Mouse (Mus musculus) midbrain, postnatal 0 days (tissue): Measurements from ENCODE around the gene Nup85. TPM values are rescaled to one million over a fixed set of nuclear protein-coding genes. Genes with fewer than 3 reads are reported as not detected.

Experiments
- ATAC-seq: fragments of 200-750 bp; cut with Nextera tagmentation; 2 replicates; pipeline ENCODE4 v1.8.0; 2017; ENCODE audit warnings: moderate number of reproducible peaks, mild to moderate bottlenecking, moderate TSS enrichment, moderate library complexity; ENCODE audit not compliant: low FRiP score
- DNase-seq: peaks from one replicate; pipeline ENCODE4 v3.0.0-alpha.2; 2015; ENCODE audit warnings: low spot score
- H3K27ac ChIP-seq: fragments of 300-500 bp; sonication (generic); 2 replicates; pipeline ENCODE4 v1.5.1; 2014; ENCODE audit warnings: low read depth, mild to moderate bottlenecking, low read length, mixed read lengths
- H3K27me3 ChIP-seq: fragments of 300-500 bp; sonication (generic); 2 replicates; pipeline ENCODE4 v1.6.1; 2014; ENCODE audit warnings: low read length, control low read depth, mixed read lengths; ENCODE audit not compliant: insufficient read depth
- H3K36me3 ChIP-seq: fragments of 300-500 bp; sonication (generic); 2 replicates; pipeline ENCODE4 v1.6.1; 2014; ENCODE audit warnings: low read length, control low read depth, mixed read lengths; ENCODE audit not compliant: insufficient read depth
- H3K4me1 ChIP-seq: fragments of 300-500 bp; sonication (generic); 2 replicates; pipeline ENCODE4 v1.6.1; 2014; ENCODE audit warnings: mild to moderate bottlenecking, control low read depth, antibody characterized with exemption, low read length, mixed read lengths; ENCODE audit not compliant: insufficient read depth
- H3K4me2 ChIP-seq: fragments of 300-500 bp; sonication (generic); 2 replicates; pipeline ENCODE4 v1.6.1; 2014; ENCODE audit warnings: low read depth, mild to moderate bottlenecking, low read length, mixed read lengths; ENCODE audit not compliant: poor library complexity, severe bottlenecking
- H3K4me3 ChIP-seq: fragments of 300-500 bp; sonication (generic); 2 replicates; pipeline ENCODE4 v1.5.1; 2014; ENCODE audit warnings: low read depth, mild to moderate bottlenecking, low read length, moderate library complexity
- H3K9ac ChIP-seq: fragments of 300-500 bp; sonication (generic); replicated peaks from 2 replicates; pipeline ENCODE4 v1.6.1; 2014; ENCODE audit warnings: mild to moderate bottlenecking, low read length, moderate library complexity, mixed read lengths; ENCODE audit not compliant: poor library complexity, severe bottlenecking
- H3K9me3 ChIP-seq: fragments of 300-500 bp; sonication (generic); 2 replicates; pipeline ENCODE4 v1.6.1; 2016; ENCODE audit warnings: low read length, control low read depth
- CTCF ChIP-seq: IDR thresholded peaks from 2 replicates; pipeline ENCODE4 v1.5.1; 2016; ENCODE audit warnings: antibody characterized with exemption, mild to moderate bottlenecking
- WGBS: fragments of 180-500 bp; shearing (Covaris S2); extraction: QIAGEN DNeasy Blood & Tissue Kit; methylation state at CpG from one replicate; pipeline ENCODE4 v1.1.7; 2014; 5-methylcytosine and 5-hydroxymethylcytosine counted together
- polyA plus RNA-seq: library from polyadenylated mRNA; unstranded; fragments of >200 nt; fragmentation: Nextera tagmentation; extraction: Ambion mirVana; gene quantifications from 2 replicates; pipeline ENCODE4 v1.2.1, GENCODE M21; 2015
- total RNA-seq: library from RNA; depleted of rRNA; stranded (reverse); fragments of >200 nt; gene quantifications from 2 replicates; pipeline ENCODE4 v1.2.3, GENCODE M21; 2014

Gene Nup85
- total and polyA plus RNA-seq, 2 experiments from 2014 or later, result 59.5 to 75.6 TPM

DNA sequence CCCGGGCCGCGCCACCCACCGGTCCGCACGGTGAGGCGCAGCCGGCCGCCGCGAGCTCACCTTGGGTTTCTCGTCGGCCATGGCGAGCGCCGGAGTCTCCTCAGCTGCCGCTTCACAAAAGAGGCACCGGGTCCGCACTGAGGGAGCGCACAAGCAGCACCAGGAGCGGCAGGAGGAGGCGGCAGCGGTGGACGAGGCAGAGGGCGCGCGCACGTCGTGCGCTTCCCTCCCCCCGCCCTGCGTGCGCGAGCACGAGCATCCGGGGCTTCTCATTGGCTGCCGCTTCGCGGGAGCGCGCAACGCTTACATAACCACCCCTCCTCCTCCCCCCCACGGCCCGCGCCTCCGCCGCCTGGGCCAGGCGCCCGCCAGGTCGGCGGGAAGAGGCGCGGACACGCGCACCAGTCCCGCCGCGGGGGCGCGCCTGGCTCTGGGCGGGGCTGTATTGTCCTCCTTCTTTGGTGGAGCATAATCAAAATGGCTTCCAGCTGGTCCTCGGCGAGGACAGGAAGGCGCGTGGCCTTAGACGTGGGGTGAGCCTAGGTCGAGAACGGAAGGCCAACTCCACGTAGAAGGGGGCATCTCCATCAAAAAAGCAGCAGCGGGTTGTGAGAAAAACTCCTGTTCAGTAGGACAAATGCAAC, 28.1 kb upstream of the Nup85 start, which contains the start of gene Sumo2:
Sumo2 (minus strand) TSS at position 239 of the 644 bp plus-strand sequence.
- under 1% methylated on average over 34 of the region's 70 CpGs for WGBS
- Histone ChIP-seq H3K4me3 (peak within 1 kb of the TSS; percentile 76), H3K27me3 (no peaks in the 10 kb centered on the region), H3K9me3 (no peaks in the 10 kb centered on the region), H3K36me3 (0 out of 2 replicates have a peak, but pooled peaks cover 5% of the 10 kb centered on the region), H3K9ac (peak within 1 kb of the TSS; percentile 90), H3K4me2 (peak within 1 kb of the TSS; percentile 77), H3K27ac (peak within 1 kb of the TSS; percentile 99), H3K4me1 (0 out of 2 replicates have a peak, but pooled peaks cover 4% of the 10 kb centered on the region)
- DNase-seq (peak; percentile 98), ATAC-seq (peak; percentile 92)
- TF ChIP-seq CTCF, result no peak

DNA sequence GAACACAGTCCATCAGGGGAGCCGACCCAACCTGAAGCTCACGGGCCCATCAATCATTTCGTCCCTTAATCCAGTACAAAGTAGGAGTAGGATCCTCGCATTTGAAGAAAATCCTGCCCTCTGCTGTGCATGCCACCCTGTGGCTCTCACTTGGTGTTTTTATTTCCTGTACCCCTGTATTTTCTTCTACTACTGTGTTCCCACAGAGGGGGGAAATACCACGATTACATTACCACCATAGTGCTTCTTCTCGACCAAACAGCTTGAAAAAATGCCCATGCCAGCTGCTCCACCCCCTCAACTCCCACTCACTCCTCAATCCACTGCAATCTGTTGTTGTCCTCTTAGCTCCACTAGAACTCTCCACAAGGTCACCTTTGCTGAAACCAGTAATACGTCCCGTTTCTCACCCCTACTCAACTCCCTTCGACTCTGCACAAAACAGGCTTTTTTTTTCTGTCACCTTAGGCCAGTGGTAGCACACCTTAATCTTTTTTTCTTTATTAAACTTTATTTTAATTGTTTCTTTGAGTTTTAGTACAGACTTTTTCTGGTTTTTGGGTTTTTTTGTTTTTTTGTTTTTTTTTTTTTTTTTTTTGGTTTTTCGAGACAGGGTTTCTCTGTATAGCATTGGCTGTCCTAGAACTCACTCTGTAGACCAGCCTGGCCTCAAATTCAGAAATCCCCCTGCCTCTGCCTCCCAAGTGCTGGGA, 27.2 kb upstream of the Nup85 start:
- peak overlapping the region; percentile 46 for H3K4me2 ChIP-seq
- TF ChIP-seq CTCF, result no peak; the same call in 1 of the 2 replicates
- 78% methylated on average over 10 of the region's 10 CpGs for WGBS
- H3K36me3 ChIP-seq, result 0 out of 2 replicates have a peak, but pooled peaks cover 5% of the 10 kb centered on the region
- no peaks in the 10 kb centered on the region for H3K27me3 ChIP-seq
- 0 out of 2 replicates have a peak overlapping the region, but pooled peaks have one; percentile 15 for H3K9ac ChIP-seq
- ATAC-seq (no peak), DNase-seq (peak; percentile 10)
- no peaks in the 10 kb centered on the region for H3K9me3 ChIP-seq
- H3K4me3 ChIP-seq, result peak overlapping the region; percentile 76
- peak overlapping the region; percentile 99 for H3K27ac ChIP-seq
- H3K4me1 ChIP-seq, result 0 out of 2 replicates have a peak, but pooled peaks cover 4% of the 10 kb centered on the region

DNA sequence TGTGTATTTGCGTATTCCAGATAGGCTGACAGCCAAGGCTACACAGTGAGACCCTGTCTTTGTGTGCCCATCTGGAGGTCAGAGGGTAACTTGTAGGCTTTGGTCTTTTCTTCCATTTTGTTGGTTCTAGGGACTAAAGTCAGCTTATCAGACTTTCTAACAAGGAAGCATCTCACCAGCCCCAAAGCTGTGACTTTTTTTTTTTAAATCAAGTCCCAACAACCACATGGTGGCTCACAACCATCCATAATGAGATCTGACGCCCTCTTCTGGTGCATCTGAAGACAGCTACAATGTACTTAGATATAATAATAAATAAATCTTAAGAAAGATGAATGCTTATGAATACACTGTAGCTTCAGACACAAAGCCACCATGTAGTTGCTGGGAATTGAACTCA, 26.2 kb upstream of the Nup85 start:
- TF ChIP-seq CTCF, result no peak

DNA sequence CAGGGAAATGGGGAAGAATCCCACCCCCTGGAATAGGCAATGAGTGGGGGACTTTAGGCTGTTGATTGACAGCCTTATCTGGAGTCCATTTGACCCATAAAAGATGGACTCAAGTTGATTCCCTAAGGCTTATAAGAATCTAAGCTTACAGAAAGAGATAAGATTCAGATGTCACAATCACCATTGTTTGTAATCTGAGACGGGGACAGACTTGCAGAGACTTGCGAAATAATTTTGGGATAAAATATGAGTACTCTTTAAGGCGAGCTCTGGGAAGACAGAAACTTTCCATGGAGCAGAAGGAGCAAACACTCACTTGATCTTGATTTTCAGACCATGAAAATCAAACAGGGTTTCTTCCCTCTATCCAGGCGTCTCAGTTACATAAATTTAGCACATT, 20.7 kb upstream of the Nup85 start:
- Histone ChIP-seq H3K36me3 (no peaks in the 10 kb centered on the region), H3K9me3 (no peaks in the 10 kb centered on the region), H3K27ac (no peak overlapping the region), H3K9ac (no peak overlapping the region), H3K4me3 (no peak overlapping the region), H3K4me2 (no peak overlapping the region), H3K27me3 (no peaks in the 10 kb centered on the region), H3K4me1 (no peaks in the 10 kb centered on the region)
- no peak for ATAC-seq
- TF ChIP-seq CTCF, result no peak
- DNase-seq, result no peak
- 80% methylated on average over 4 of the region's 4 CpGs for WGBS

More for the DNA sequence above, 26.2 kb upstream of the Nup85 start:
- no peak for DNase-seq
- Histone ChIP-seq H3K36me3 (no peaks in the 10 kb centered on the region), H3K27ac (no peak overlapping the region), H3K4me1 (0 out of 2 replicates have a peak, but pooled peaks cover 4% of the 10 kb centered on the region), H3K9me3 (no peaks in the 10 kb centered on the region), H3K9ac (no peak overlapping the region), H3K27me3 (no peaks in the 10 kb centered on the region), H3K4me2 (no peak overlapping the region), H3K4me3 (no peak overlapping the region)
- no peak for ATAC-seq
- 62% methylated on average over 2 of the region's 2 CpGs for WGBS

DNA sequence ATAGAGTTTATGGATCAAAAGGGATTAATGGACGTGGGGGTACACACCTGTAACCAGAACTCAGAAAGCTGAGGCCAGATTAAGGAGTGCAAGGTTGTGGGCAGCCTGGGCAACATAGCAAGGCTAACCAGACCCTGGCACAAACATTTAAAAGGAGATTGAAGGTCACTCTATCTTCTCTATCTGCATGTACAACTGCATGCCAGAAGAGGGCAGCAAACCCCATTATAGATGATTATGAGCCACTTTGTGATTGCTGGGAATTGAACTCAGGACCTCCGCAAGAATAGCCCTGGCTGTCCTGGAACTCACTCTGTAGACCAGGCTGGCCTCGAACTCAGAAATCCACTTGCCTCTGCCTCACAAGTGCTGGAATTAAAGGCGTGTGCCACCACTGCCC, 11.5 kb upstream of the Nup85 start:
- H3K9me3 ChIP-seq, result no peaks in the 10 kb centered on the region
- no peak overlapping the region for H3K4me3 ChIP-seq
- no peak overlapping the region for H3K4me2 ChIP-seq
- no peaks in the 10 kb centered on the region for H3K4me1 ChIP-seq
- no peak overlapping the region for H3K27ac ChIP-seq
- ATAC-seq (no peak), DNase-seq (no peak)
- peak; percentile 49; the same call in 1 of the 2 replicates for TF ChIP-seq CTCF
- no peaks in the 10 kb centered on the region for H3K27me3 ChIP-seq
- no peak overlapping the region for H3K9ac ChIP-seq
- H3K36me3 ChIP-seq, result no peaks in the 10 kb centered on the region
- 50% methylated on average over 4 of the region's 4 CpGs for WGBS

DNA sequence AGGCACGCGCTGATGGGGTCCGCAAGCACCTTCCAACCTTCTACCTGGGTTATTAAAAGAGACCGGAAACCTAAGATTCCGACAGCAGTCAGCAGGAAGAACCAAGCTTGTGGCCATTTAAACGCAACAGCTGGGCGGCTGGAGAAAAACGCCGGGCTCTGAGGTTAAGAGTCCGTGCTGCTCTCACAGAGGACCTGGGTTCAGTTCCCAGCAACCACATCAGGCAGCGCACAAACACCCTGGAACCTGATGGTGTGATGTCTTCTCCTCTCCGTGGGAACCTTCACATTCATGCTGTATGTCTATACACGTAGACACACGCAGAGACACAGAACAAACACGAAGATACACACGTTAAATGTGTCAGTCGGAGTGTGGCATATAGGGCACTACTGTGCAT, 8.5 kb upstream of the Nup85 start:
- WGBS, result 87% methylated on average over 17 of the region's 17 CpGs
- no peak for TF ChIP-seq CTCF
- Histone ChIP-seq H3K27ac (no peak overlapping the region), H3K27me3 (no peaks in the 10 kb centered on the region), H3K36me3 (no peaks in the 10 kb centered on the region), H3K4me3 (no peak overlapping the region), H3K4me2 (no peak overlapping the region), H3K9me3 (no peaks in the 10 kb centered on the region), H3K9ac (no peak overlapping the region), H3K4me1 (no peaks in the 10 kb centered on the region)
- ATAC-seq, result no peak
- no peak for DNase-seq
